Comparison of ENCODE assay signal across 8 mouse cellular contexts in genomic region chr7:16949908-16950841, GRCm38 (mm10). TPM values are rescaled to one million over a fixed set of nuclear protein-coding genes. Genes with fewer than 3 reads are reported as not detected.
DNase-seq lines count a peak whose midpoint lies in the region; ATAC-seq and TF ChIP-seq lines count a peak whose summit lies in the region.

No protein-coding gene starts in this region.

- peaks cover 4% of the 10 kb centered on the region for H3K9me3 ChIP-seq in CH12.LX (replicated peaks; ENCODE audit: low read length)
- no peaks in the 10 kb centered on the region for H3K9me3 ChIP-seq in heart, embryonic 13.5 days
- no peaks in the 10 kb centered on the region for H3K9me3 ChIP-seq in liver, embryonic 15.5 days (replicated peaks)
- no peaks in the 10 kb centered on the region for H3K9me3 ChIP-seq in neural tube, embryonic 13.5 days

- no peaks in the 10 kb centered on the region for H3K36me3 ChIP-seq in CH12.LX (replicated peaks in 1 of 2; ENCODE audit: control insufficient read depth in 1 of 2, insufficient read depth in 1 of 2, low read length in 1 of 2)
- H3K36me3 ChIP-seq in heart, embryonic 13.5 days = no peaks in the 10 kb centered on the region
- no peaks in the 10 kb centered on the region for H3K36me3 ChIP-seq in liver, embryonic 15.5 days (replicated peaks)
- H3K36me3 ChIP-seq in neural tube, embryonic 13.5 days = 0 out of 2 replicates have a peak, but pooled peaks cover 9% of the 10 kb centered on the region

- dilution Hi-C loops in CH12.LX (cut with MboI; ENCODE audit: extremely low pct_ligation_motif_present, extremely low pct_unique_long_range_greater_than_20kb, low sequenced_read_pairs) = no loop called here

- H3K4me2 ChIP-seq in CH12.LX (ENCODE audit: insufficient read depth, low read depth, poor library complexity, severe bottlenecking) = peak overlapping the region; percentile 82
- H3K4me2 ChIP-seq in heart, embryonic 13.5 days = peak overlapping the region; percentile 70
- peak overlapping the region; percentile 63 for H3K4me2 ChIP-seq in liver, embryonic 15.5 days
- H3K4me2 ChIP-seq in neural tube, embryonic 13.5 days = peak overlapping the region; percentile 82

- TF ChIP-seq RAD21 in CH12.LX (IDR thresholded peaks at IDR 0.05; ENCODE audit: low read depth, low read length) = peak; percentile 88

- H3K9ac ChIP-seq in CH12.LX (ENCODE audit: insufficient read depth, low read depth) = peak overlapping the region; percentile 10; the same call in 1 of the 2 replicates
- H3K9ac ChIP-seq in heart, embryonic 13.5 days = peak overlapping the region; percentile 71
- no peak overlapping the region for H3K9ac ChIP-seq in liver, embryonic 15.5 days
- H3K9ac ChIP-seq in neural tube, embryonic 13.5 days = peak overlapping the region; percentile 98

- TF ChIP-seq CTCF in CH12.LX (conservative IDR thresholded peaks at IDR 0.05 in 1 of 2, IDR thresholded peaks at IDR 0.05 in 1 of 2; ENCODE audit: low read depth in 2 of 2, low read length in 2 of 2) = peak; percentile 49 to 95
- peak; percentile 86 for TF ChIP-seq CTCF in bone marrow, adult 2 months (IDR thresholded peaks at IDR 0.05; ENCODE audit: control insufficient read depth, insufficient read depth, low read length)
- peak; percentile 96 for TF ChIP-seq CTCF in embryonic fibroblast, embryonic 13.5 days (IDR thresholded peaks at IDR 0.05; ENCODE audit: borderline replicate concordance, insufficient read depth, low read length)

- in situ Hi-C loops in CH12.LX (cut with MboI; ENCODE audit: low pct_ligation_motif_present, low pct_unique_long_range_greater_than_20kb, low sequenced_read_pairs) = loop anchor here (5.0 kb wide), 2 partner anchors 47 to 117 kb away; no protein-coding TSS in a partner anchor

- no peak for ATAC-seq in heart, embryonic 13.5 days (ENCODE audit: extremely low read depth, insufficient number of reproducible peaks, low FRiP score, low TSS enrichment)
- ATAC-seq in liver, embryonic 15.5 days (ENCODE audit: insufficient read depth) = no peak
- peak; percentile 54 for ATAC-seq in neural tube, embryonic 13.5 days (ENCODE audit: low read depth)

- no peaks in the 10 kb centered on the region for H3K79me2 ChIP-seq in CH12.LX (replicated peaks; ENCODE audit: control insufficient read depth, extremely low read depth, insufficient read depth, poor library complexity, severe bottlenecking)

- peaks cover 0 to 12% of the 10 kb centered on the region in 2 experiments; a peak in 2 of 4 replicates for H3K4me1 ChIP-seq in CH12.LX (ENCODE audit: control insufficient read depth in 1 of 2, insufficient read depth in 2 of 2)
- no peaks in the 10 kb centered on the region; the same call in 1 of the 2 replicates for H3K4me1 ChIP-seq in bone marrow, adult 2 months (ENCODE audit: control insufficient read depth, insufficient read depth, low read length)
- no peaks in the 10 kb centered on the region; the same call in 1 of the 2 replicates for H3K4me1 ChIP-seq in embryonic fibroblast, embryonic 13.5 days (ENCODE audit: control insufficient read depth, insufficient read depth, low read length)
- peaks cover 51% of the 10 kb centered on the region for H3K4me1 ChIP-seq in heart, embryonic 13.5 days
- H3K4me1 ChIP-seq in liver, embryonic 15.5 days (replicated peaks) = peaks cover 11% of the 10 kb centered on the region
- H3K4me1 ChIP-seq in neural tube, embryonic 13.5 days (replicated peaks) = peaks cover 71% of the 10 kb centered on the region

- DNase-seq in CH12.LX (ENCODE audit: extremely low read depth) = peak; percentile 63
- peak; percentile 86 for DNase-seq in kidney, postnatal 10 days
- peak; percentile 65 to 82 for DNase-seq in thymus, postnatal 10 days (ENCODE audit: low spot score in 2 of 2)

- H3K4me3 ChIP-seq in CH12.LX (replicated peaks in 1 of 3; ENCODE audit: low read depth in 2 of 3, low read length in 2 of 3, poor library complexity in 1 of 3) = peak overlapping the region; percentile 49 to 53 (median 50)
- H3K4me3 ChIP-seq in bone marrow, adult 2 months (replicated peaks; ENCODE audit: control insufficient read depth, low read depth, low read length) = peak overlapping the region; percentile 4
- H3K4me3 ChIP-seq in embryonic fibroblast, embryonic 13.5 days (ENCODE audit: insufficient read depth, low read length) = peak overlapping the region; percentile 11; the same call in 1 of the 2 replicates
- H3K4me3 ChIP-seq in heart, embryonic 13.5 days = peak overlapping the region; percentile 44
- peak overlapping the region; percentile 20; the same call in 1 of the 2 replicates for H3K4me3 ChIP-seq in liver, embryonic 15.5 days (replicated peaks)
- peak overlapping the region; percentile 88 for H3K4me3 ChIP-seq in neural tube, embryonic 13.5 days

- H3K27me3 ChIP-seq in CH12.LX (replicated peaks) = peaks cover 24% of the 10 kb centered on the region
- peaks cover 46% of the 10 kb centered on the region for H3K27me3 ChIP-seq in heart, embryonic 13.5 days (replicated peaks)
- H3K27me3 ChIP-seq in liver, embryonic 15.5 days = peaks cover 55% of the 10 kb centered on the region
- H3K27me3 ChIP-seq in neural tube, embryonic 13.5 days = peaks cover 24% of the 10 kb centered on the region

- WGBS in bone marrow, adult 2 months = 10% methylated on average over 29 of the region's 29 CpGs
- WGBS in heart, embryonic 13.5 days = 9% methylated on average over 29 of the region's 29 CpGs
- 9% methylated on average over 29 of the region's 29 CpGs for WGBS in liver, embryonic 15.5 days (ENCODE audit: insufficient replicate concordance)
- 11% methylated on average over 28 of the region's 29 CpGs for WGBS in neural tube, embryonic 13.5 days

- TF ChIP-seq EP300 in CH12.LX (IDR thresholded peaks at IDR 0.05; ENCODE audit: low read length) = no peak

- H3K27ac ChIP-seq in CH12.LX (ENCODE audit: insufficient read depth, low read depth) = peak overlapping the region; percentile 43; the same call in 1 of the 2 replicates
- H3K27ac ChIP-seq in bone marrow, adult 2 months (ENCODE audit: control insufficient read depth, insufficient read depth, low read depth, low read length, poor library complexity) = no peak overlapping the region
- no peak overlapping the region for H3K27ac ChIP-seq in embryonic fibroblast, embryonic 13.5 days (ENCODE audit: insufficient read depth, low read length)
- no peak overlapping the region for H3K27ac ChIP-seq in heart, embryonic 13.5 days (replicated peaks)
- H3K27ac ChIP-seq in liver, embryonic 15.5 days (replicated peaks) = no peak overlapping the region
- peak overlapping the region; percentile 77 for H3K27ac ChIP-seq in neural tube, embryonic 13.5 days (replicated peaks)

- peak; percentile 42; the same call in 1 of the 2 replicates for TF ChIP-seq POLR2A in CH12.LX (IDR thresholded peaks at IDR 0.05; ENCODE audit: low read depth, low read length)
- TF ChIP-seq POLR2A in bone marrow, adult 2 months (IDR thresholded peaks at IDR 0.05; ENCODE audit: borderline replicate concordance, control insufficient read depth, low read depth, low read length) = 0 out of 2 replicates have a peak, but pooled peaks have one; percentile 22
- TF ChIP-seq POLR2A in embryonic fibroblast, embryonic 13.5 days (IDR thresholded peaks at IDR 0.05; ENCODE audit: low read depth, low read length) = no peak

RNA-seq across cellular contexts. Expression of gene Pnmal2, which starts 5.7 kb away (rescaled TPM):
- total RNA-seq in CH12.LX (2012; rRNA removed) (0.21 and 0.38 TPM in 2 replicates), CH12.LX (2014; rRNA removed) (not detected in 2 replicates)
- polyA plus RNA-seq in CH12.LX (2012; ENCODE audit: insufficient read length, low read depth) = 0.09 TPM in 1 of 2 replicates, not detected in the other
- not detected in 2 replicates for polyA plus RNA-seq in bone marrow, adult 2 months (2011; ENCODE audit: insufficient read depth, insufficient read length, low replicate concordance, missing spikeins)
- 0.73 and 1.3 TPM in 2 replicates for polyA plus RNA-seq in embryonic fibroblast, embryonic 13.5 days (2011; ENCODE audit: insufficient read length, low read depth, missing spikeins)
- 4.0 and 4.1 TPM in 2 replicates for polyA plus RNA-seq in heart, embryonic 13.5 days (2015; fragmentation: Nextera tagmentation; extraction: Ambion mirVana)
- polyA plus RNA-seq in liver, embryonic 15.5 days (2015; fragmentation: Nextera tagmentation; extraction: Ambion mirVana) = 0.44 and 0.60 TPM in 2 replicates
- polyA plus RNA-seq in neural tube, embryonic 13.5 days (2015; fragmentation: Nextera tagmentation; extraction: Ambion mirVana) = 76.2 and 82.4 TPM in 2 replicates

RNA-seq across cellular contexts. Expression of gene Pnmal1, which starts 9.3 kb away (rescaled TPM):
- 0.13 TPM in 2 replicates for total RNA-seq in CH12.LX (2012; rRNA removed)
- total RNA-seq in CH12.LX (2014; rRNA removed) = not detected in 2 replicates
- 0.07 and 0.08 TPM in 2 replicates for polyA plus RNA-seq in CH12.LX (2012; ENCODE audit: insufficient read length, low read depth)
- polyA plus RNA-seq in bone marrow, adult 2 months (2011; ENCODE audit: insufficient read depth, insufficient read length, low replicate concordance, missing spikeins) = not detected in 2 replicates
- polyA plus RNA-seq in embryonic fibroblast, embryonic 13.5 days (2011; ENCODE audit: insufficient read length, low read depth, missing spikeins) = not detected in 2 replicates
- 0.11 and 0.15 TPM in 2 replicates for polyA plus RNA-seq in heart, embryonic 13.5 days (2015; fragmentation: Nextera tagmentation; extraction: Ambion mirVana)
- polyA plus RNA-seq in liver, embryonic 15.5 days (2015; fragmentation: Nextera tagmentation; extraction: Ambion mirVana) = 0.05 TPM in 1 of 2 replicates, not detected in the other
- polyA plus RNA-seq in neural tube, embryonic 13.5 days (2015; fragmentation: Nextera tagmentation; extraction: Ambion mirVana) = 37.6 and 39.7 TPM in 2 replicates

RNA-seq across cellular contexts. Expression of gene Calm3, which starts 26.3 kb away (rescaled TPM):
- 312 and 326 TPM in 2 replicates for total RNA-seq in CH12.LX (2012; rRNA removed)
- 277 and 294 TPM in 2 replicates for total RNA-seq in CH12.LX (2014; rRNA removed)
- polyA plus RNA-seq in CH12.LX (2012; ENCODE audit: insufficient read length, low read depth) = 623 and 775 TPM in 2 replicates
- 307 and 376 TPM in 2 replicates for polyA plus RNA-seq in bone marrow, adult 2 months (2011; ENCODE audit: insufficient read depth, insufficient read length, low replicate concordance, missing spikeins)
- 520 and 588 TPM in 2 replicates for polyA plus RNA-seq in embryonic fibroblast, embryonic 13.5 days (2011; ENCODE audit: insufficient read length, low read depth, missing spikeins)
- polyA plus RNA-seq in heart, embryonic 13.5 days (2015; fragmentation: Nextera tagmentation; extraction: Ambion mirVana) = 85.5 and 101 TPM in 2 replicates
- polyA plus RNA-seq in liver, embryonic 15.5 days (2015; fragmentation: Nextera tagmentation; extraction: Ambion mirVana) = 79.0 and 83.9 TPM in 2 replicates
- polyA plus RNA-seq in neural tube, embryonic 13.5 days (2015; fragmentation: Nextera tagmentation; extraction: Ambion mirVana) = 275 and 297 TPM in 2 replicates

RNA-seq across cellular contexts. Expression of gene Gm42372, which starts 32.7 kb away (rescaled TPM):
- total RNA-seq in CH12.LX (2012; rRNA removed) = 0.25 and 0.47 TPM in 2 replicates
- 0.15 and 0.16 TPM in 2 replicates for total RNA-seq in CH12.LX (2014; rRNA removed)
- polyA plus RNA-seq in CH12.LX (2012; ENCODE audit: insufficient read length, low read depth) = 0.61 and 0.90 TPM in 2 replicates
- 0.77 and 1.9 TPM in 2 replicates for polyA plus RNA-seq in bone marrow, adult 2 months (2011; ENCODE audit: insufficient read depth, insufficient read length, low replicate concordance, missing spikeins)
- not detected in 2 replicates for polyA plus RNA-seq in embryonic fibroblast, embryonic 13.5 days (2011; ENCODE audit: insufficient read length, low read depth, missing spikeins)
- polyA plus RNA-seq in heart, embryonic 13.5 days (2015; fragmentation: Nextera tagmentation; extraction: Ambion mirVana) = 0.09 and 0.14 TPM in 2 replicates
- polyA plus RNA-seq in liver, embryonic 15.5 days (2015; fragmentation: Nextera tagmentation; extraction: Ambion mirVana) = 0.06 TPM in 1 of 2 replicates, not detected in the other
- 3.3 and 3.5 TPM in 2 replicates for polyA plus RNA-seq in neural tube, embryonic 13.5 days (2015; fragmentation: Nextera tagmentation; extraction: Ambion mirVana)

RNA-seq across cellular contexts. Expression of gene Ccdc8, which starts 42.3 kb away (rescaled TPM):
- total RNA-seq in CH12.LX (2012; rRNA removed) (0.04 TPM in 1 of 2 replicates, not detected in the other), CH12.LX (2014; rRNA removed) (not detected in 2 replicates)
- 0.14 and 0.16 TPM in 2 replicates for polyA plus RNA-seq in CH12.LX (2012; ENCODE audit: insufficient read length, low read depth)
- 1.4 and 2.5 TPM in 2 replicates for polyA plus RNA-seq in bone marrow, adult 2 months (2011; ENCODE audit: insufficient read depth, insufficient read length, low replicate concordance, missing spikeins)
- polyA plus RNA-seq in embryonic fibroblast, embryonic 13.5 days (2011; ENCODE audit: insufficient read length, low read depth, missing spikeins) = 9.4 and 15.0 TPM in 2 replicates
- 25.5 and 25.8 TPM in 2 replicates for polyA plus RNA-seq in heart, embryonic 13.5 days (2015; fragmentation: Nextera tagmentation; extraction: Ambion mirVana)
- 3.7 and 3.9 TPM in 2 replicates for polyA plus RNA-seq in liver, embryonic 15.5 days (2015; fragmentation: Nextera tagmentation; extraction: Ambion mirVana)
- polyA plus RNA-seq in neural tube, embryonic 13.5 days (2015; fragmentation: Nextera tagmentation; extraction: Ambion mirVana) = 6.6 and 7.6 TPM in 2 replicates

Comparison
In these comparisons a context has a peak if more than half of its experiments do, and no peak if none do; other contexts are left out.
1. H3K27ac ChIP-seq: peak in CH12.LX (single experiment) and neural tube, embryonic 13.5 days (single experiment); none in bone marrow, adult 2 months (single experiment), embryonic fibroblast, embryonic 13.5 days (single experiment), heart, embryonic 13.5 days (single experiment) and liver, embryonic 15.5 days (single experiment).
2. H3K4me3 ChIP-seq: peak in every context shown above with its lines; median percentile 88 in neural tube, embryonic 13.5 days; 50 in CH12.LX; 44 in heart, embryonic 13.5 days; 20 in liver, embryonic 15.5 days; 11 in embryonic fibroblast, embryonic 13.5 days; 4 in bone marrow, adult 2 months.
3. RNA of gene Pnmal2, which starts 5.7 kb away (polyA plus RNA-seq): 76.2 to 82.4 TPM in neural tube, embryonic 13.5 days; 4.0 to 4.1 TPM in heart, embryonic 13.5 days, 0.73 to 1.3 TPM in embryonic fibroblast, embryonic 13.5 days, 0.44 to 0.60 TPM in liver, embryonic 15.5 days, 0.09 TPM in CH12.LX and not detected in bone marrow, adult 2 months; every median in the first group is over 10 times any median in the second.
4. RNA of gene Pnmal1, which starts 9.3 kb away (polyA plus RNA-seq): 37.6 to 39.7 TPM in neural tube, embryonic 13.5 days; 0.11 to 0.15 TPM in heart, embryonic 13.5 days, 0.07 to 0.08 TPM in CH12.LX, 0.05 TPM in liver, embryonic 15.5 days, not detected in bone marrow, adult 2 months and not detected in embryonic fibroblast, embryonic 13.5 days; every median in the first group is over 10 times any median in the second.
5. Peak in every context shown above with its lines, with median percentiles within 50 percentile points of each other: DNase-seq, H3K4me2 ChIP-seq and CTCF ChIP-seq.